Mouse (Mus musculus): ENCODE results near the gene Ywhah. TPM values are rescaled to one million over a fixed set of nuclear protein-coding genes. Genes with fewer than 3 reads are reported as not detected.
A peak's percentile ranks its signal among the peaks of the same experiment; 100 is the strongest.
"Not testable (repeated sequence)": the region's sequence is repeated elsewhere in the genome, so short reads cannot be mapped to it uniquely, and the experiment has no call there.

Gene Ywhah
- polyA plus RNA-seq, 1 experiment from 2014 or later: 201 TPM

DNA sequence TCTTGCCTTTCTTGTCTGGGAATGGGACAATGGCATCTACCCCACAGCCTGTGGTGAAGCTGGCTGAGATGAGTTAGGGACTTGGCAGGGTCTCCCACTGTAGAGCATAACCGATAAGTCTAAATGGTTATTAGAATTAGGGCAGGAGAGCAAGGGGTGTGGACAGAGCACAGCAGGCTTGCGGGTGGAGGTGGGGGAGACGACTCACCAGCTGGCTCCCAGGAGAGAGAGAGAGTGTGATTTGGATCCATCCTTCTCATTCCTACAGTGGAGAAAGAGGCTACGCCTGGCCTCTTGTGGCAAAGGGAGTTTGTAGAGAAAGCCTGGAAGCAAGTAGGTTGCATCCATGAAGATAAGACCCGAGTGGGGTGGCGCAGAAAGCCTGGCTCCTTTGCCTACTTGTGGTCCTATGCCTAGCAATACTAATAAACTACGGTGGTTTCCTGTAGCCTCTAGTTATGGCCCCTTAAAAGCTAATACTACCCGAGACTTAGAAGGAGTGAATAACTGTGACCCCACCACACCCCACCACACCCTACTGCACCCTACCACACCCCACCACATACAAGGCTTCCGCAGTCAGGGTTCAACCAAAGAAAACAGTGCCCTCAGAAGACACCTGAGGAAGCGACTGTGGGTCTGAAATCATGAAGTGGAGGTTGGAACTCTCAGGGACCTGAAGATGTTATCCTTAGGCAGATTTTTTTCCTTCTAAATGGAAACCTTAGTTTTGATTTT, 13.6 kb downstream of the Ywhah start:
- peaks cover 22% of the 10 kb centered on the region for H3K36me3 ChIP-seq (replicated peaks)
- peak overlapping the region; percentile 58 for H3K4me2 ChIP-seq
- no peak overlapping the region for H3K9ac ChIP-seq
- no peaks in the 10 kb centered on the region for H3K27me3 ChIP-seq
- peak; percentile 49; the same call in 1 of the 2 replicates for ATAC-seq (ENCODE audit: insufficient read depth)
- peaks cover 39% of the 10 kb centered on the region for H3K4me1 ChIP-seq (replicated peaks)
- peak overlapping the region; percentile 24 for H3K4me3 ChIP-seq (replicated peaks)
- no peaks in the 10 kb centered on the region for H3K9me3 ChIP-seq (replicated peaks)
- WGBS (ENCODE audit: insufficient replicate concordance): 46% methylated on average over 10 of the region's 10 CpGs
- peak overlapping the region; percentile 72 for H3K27ac ChIP-seq (replicated peaks)

DNA sequence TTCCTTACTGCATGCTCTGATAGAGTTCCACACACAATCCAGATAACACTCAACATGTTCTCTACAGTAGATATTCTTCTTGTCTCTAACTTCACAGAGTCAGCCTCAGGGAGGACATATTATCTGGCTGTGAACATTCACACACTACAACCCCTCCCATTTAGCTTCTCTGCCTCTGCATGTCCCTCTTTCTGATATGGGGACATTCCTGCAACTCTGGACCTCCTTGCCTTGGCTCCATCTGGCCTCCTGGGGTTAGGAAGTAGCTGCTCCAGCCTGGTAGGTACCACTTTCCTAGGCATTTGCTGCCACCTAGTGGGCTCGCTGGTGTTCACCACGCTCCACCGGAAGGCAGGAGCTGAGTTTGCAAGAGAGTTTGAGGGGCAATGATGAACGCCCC, 14.5 kb downstream of the Ywhah start:
- peak overlapping the region; percentile 72 for H3K27ac ChIP-seq (replicated peaks)

DNA sequence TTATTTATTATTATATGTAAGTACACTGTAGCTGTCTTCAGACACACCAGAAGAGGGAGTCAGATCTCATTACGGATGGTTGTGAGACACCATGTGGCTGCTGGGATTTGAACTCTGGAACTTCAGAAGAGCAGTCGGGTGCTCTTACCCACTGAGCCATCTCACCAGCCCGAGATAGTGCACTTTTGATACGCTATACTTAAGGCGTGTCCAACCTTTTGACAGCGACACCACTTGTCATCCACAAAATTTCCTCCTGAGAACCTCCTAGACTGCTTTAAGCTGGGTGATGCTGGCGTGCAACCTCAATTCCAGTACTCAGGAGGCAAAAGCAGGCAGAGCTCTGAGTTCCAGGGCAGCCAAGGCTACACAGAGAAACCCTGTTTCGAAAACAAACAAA, 15.0 kb downstream of the Ywhah start:
- H3K9ac ChIP-seq; H3K36me3 ChIP-seq (replicated peaks); H3K27me3 ChIP-seq; H3K9me3 ChIP-seq (replicated peaks); H3K4me3 ChIP-seq (replicated peaks): not testable (repeated sequence)
- ATAC-seq (ENCODE audit: insufficient read depth): peak; percentile 25; the same call in 1 of the 2 replicates
- H3K4me1 ChIP-seq (replicated peaks): peaks cover 39% of the 10 kb centered on the region
- peak overlapping the region; percentile 38 for H3K4me2 ChIP-seq
- 30% methylated on average over 8 of the region's 8 CpGs for WGBS (ENCODE audit: insufficient replicate concordance)
- peak overlapping the region; percentile 72; the same call in 1 of the 2 replicates for H3K27ac ChIP-seq (replicated peaks)

More for the DNA sequence above, 14.5 kb downstream of the Ywhah start:
- H3K9me3 ChIP-seq (replicated peaks): no peaks in the 10 kb centered on the region
- ATAC-seq (ENCODE audit: insufficient read depth): peak; percentile 90
- H3K36me3 ChIP-seq (replicated peaks): peaks cover 15% of the 10 kb centered on the region
- peak overlapping the region; percentile 38 for H3K4me2 ChIP-seq
- peaks cover 39% of the 10 kb centered on the region for H3K4me1 ChIP-seq (replicated peaks)
- WGBS (ENCODE audit: insufficient replicate concordance): under 1% methylated on average over 4 of the region's 4 CpGs
- no peak overlapping the region for H3K9ac ChIP-seq
- no peaks in the 10 kb centered on the region for H3K27me3 ChIP-seq
- no peak overlapping the region for H3K4me3 ChIP-seq (replicated peaks)

DNA sequence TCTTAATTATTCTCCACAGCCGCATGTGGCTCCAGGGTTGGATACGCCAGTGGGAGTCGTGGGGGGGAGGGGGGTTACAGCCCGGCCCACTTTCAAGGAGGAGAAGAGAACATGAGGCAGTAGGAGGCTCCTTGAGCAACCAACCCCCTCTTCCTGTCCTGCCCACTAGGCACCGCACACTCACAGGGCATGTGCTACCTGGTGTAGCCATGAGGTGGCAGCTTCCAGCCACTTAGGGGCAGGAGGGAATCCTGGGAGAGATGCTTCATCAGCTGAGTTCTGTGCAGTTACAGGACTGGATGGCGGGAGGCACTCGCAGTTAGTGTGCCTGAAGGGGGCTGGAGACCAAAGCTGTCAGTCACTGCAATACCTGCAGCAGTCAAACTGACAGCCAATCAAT, 15.5 kb downstream of the Ywhah start:
- peak; percentile 20; the same call in 1 of the 2 replicates for ATAC-seq (ENCODE audit: insufficient read depth)
- Histone ChIP-seq H3K4me2 (peak overlapping the region; percentile 38; the same call in 1 of the 2 replicates), H3K9ac (no peak overlapping the region), H3K9me3 (replicated peaks) (no peaks in the 10 kb centered on the region), H3K4me3 (replicated peaks) (no peak overlapping the region), H3K27me3 (no peaks in the 10 kb centered on the region), H3K4me1 (replicated peaks) (peaks cover 39% of the 10 kb centered on the region), H3K36me3 (replicated peaks) (peaks cover 5% of the 10 kb centered on the region), H3K27ac (replicated peaks) (peak overlapping the region; percentile 55; the same call in 1 of the 2 replicates)
- 31% methylated on average over 7 of the region's 7 CpGs for WGBS (ENCODE audit: insufficient replicate concordance)

DNA sequence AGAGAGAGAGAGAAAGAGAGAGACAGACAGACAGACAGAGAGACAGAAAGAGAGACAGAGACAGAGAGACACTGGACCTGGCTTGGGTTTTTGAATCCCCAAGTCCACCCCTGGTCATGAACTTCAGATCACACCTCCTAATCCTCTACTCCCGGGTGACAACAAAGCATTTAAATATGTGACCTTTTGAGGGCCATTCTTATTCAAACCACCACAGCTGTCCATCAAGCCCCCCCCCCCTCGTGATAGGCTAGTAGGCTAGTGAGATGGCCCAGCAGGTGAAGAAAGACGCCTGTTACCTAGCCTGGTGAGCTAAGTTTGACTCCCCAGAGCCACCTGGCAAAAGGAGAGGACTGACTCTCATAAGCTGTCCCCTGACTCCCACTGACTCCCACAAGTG, 16.3 kb downstream of the Ywhah start:
- H3K27me3 ChIP-seq: no peaks in the 10 kb centered on the region
- H3K4me3 ChIP-seq (replicated peaks): no peak overlapping the region
- peaks cover 42% of the 10 kb centered on the region for H3K4me1 ChIP-seq (replicated peaks)
- no peak overlapping the region for H3K4me2 ChIP-seq
- H3K27ac ChIP-seq (replicated peaks): no peak overlapping the region
- no peaks in the 10 kb centered on the region for H3K36me3 ChIP-seq (replicated peaks)
- no peaks in the 10 kb centered on the region for H3K9me3 ChIP-seq (replicated peaks)
- no peak for ATAC-seq (ENCODE audit: insufficient read depth)
- H3K9ac ChIP-seq: no peak overlapping the region
- WGBS (ENCODE audit: insufficient replicate concordance): 25% methylated on average over 3 of the region's 3 CpGs

DNA sequence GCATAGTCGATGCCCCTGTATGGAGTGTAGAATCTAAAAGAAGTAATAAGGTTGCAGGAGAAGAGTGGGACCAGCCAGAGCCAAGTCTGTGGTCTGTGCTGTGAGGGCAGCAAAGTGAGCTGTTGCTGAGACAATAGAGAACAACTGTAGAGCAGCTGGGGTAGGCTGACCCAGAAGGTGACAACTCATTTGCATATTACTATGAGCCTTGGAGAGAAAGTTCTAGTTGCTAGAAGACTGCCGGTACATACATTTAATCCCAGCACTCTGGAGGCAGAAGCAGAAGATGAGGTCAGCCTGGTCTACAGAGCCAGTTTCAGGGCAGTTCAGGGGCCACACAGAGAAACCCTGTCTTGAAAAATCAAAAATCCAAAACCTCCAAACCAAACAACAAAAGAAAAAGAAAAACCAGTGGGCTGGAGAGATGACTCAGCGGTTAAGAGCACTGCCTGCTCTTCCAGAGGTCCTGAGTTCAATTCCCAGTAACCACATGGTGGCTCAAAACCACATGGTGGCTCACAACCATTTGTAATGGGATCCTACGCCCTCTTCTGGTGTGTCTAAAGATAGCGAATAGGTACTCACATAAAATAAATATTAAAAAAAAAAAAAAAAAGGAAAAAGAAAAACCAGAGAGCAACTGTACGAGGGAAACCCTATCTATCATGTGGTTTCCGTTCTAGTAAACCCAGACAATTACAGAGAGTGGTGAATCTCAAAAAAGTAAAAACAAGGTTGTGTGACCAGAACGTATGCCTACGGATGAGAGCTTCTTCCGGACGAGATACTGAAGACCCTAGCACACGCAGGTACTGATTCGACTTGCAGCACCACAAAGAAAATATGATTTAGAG, 20.3 kb downstream of the Ywhah start:
- 29% methylated on average over 13 of the region's 13 CpGs for WGBS (ENCODE audit: insufficient replicate concordance)
- ATAC-seq (ENCODE audit: insufficient read depth): no peak
- no peaks in the 10 kb centered on the region for H3K9me3 ChIP-seq (replicated peaks)
- H3K27ac ChIP-seq (replicated peaks): no peak overlapping the region
- H3K4me2 ChIP-seq: peak overlapping the region; percentile 44
- peaks cover 10% of the 10 kb centered on the region for H3K4me1 ChIP-seq (replicated peaks)
- no peak overlapping the region for H3K9ac ChIP-seq
- no peak overlapping the region for H3K4me3 ChIP-seq (replicated peaks)
- peaks cover 10% of the 10 kb centered on the region; the same call in 1 of the 2 replicates for H3K27me3 ChIP-seq
- no peaks in the 10 kb centered on the region for H3K36me3 ChIP-seq (replicated peaks)

DNA sequence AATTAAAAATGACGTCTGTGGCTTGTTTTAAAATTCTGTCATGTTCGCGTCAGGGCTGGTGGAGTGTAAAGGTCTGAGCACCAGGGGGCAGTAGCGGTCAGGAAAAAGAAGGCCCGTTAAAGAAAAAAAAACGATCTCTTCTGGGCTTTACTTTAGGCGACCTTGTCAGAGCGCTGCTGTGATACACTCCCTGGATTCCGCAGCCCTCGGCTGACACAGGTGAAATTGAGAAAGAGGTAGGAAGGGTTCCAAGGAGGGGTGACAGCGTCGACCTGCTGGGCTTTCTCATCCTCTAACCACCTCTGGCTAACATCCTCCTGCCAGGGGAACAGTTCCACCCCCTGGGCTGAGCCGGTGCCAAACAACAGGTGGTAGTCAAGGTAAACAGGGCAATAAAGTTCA, 20.9 kb downstream of the Ywhah start:
- Histone ChIP-seq H3K27me3 (peaks cover 10% of the 10 kb centered on the region; the same call in 1 of the 2 replicates), H3K27ac (replicated peaks) (no peak overlapping the region), H3K9me3 (replicated peaks) (no peaks in the 10 kb centered on the region), H3K4me3 (replicated peaks) (no peak overlapping the region), H3K4me1 (replicated peaks) (peaks cover 4% of the 10 kb centered on the region), H3K4me2 (peak overlapping the region; percentile 44), H3K36me3 (replicated peaks) (no peaks in the 10 kb centered on the region), H3K9ac (no peak overlapping the region)
- ATAC-seq (ENCODE audit: insufficient read depth): no peak
- 3% methylated on average over 13 of the region's 13 CpGs for WGBS (ENCODE audit: insufficient replicate concordance)

DNA sequence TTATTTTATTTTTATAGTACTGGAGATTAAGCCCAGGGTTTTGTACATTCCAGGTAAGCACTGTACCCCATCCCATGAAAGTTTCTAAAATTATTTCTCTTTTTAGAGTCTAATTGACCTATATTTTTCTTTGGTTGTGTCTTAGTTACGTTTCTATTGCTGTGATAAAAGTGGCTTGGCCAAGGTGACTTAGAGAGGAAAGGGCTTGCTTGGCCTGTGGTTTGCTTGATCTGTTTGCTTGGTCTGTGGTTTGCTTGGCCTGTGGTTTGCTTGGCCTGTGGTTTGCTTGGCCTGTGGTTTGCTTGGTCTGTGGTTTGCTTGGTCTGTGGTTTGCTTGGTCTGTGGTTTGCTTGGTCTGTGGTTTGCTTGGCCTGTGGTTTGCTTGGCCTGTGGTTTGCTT, 22.1 kb downstream of the Ywhah start:
- H3K9ac ChIP-seq; H3K9me3 ChIP-seq (replicated peaks); H3K27ac ChIP-seq (replicated peaks); ATAC-seq (ENCODE audit: insufficient read depth); H3K36me3 ChIP-seq (replicated peaks); H3K4me3 ChIP-seq (replicated peaks); H3K4me1 ChIP-seq (replicated peaks); H3K4me2 ChIP-seq: not testable (repeated sequence)
- peaks cover 13% of the 10 kb centered on the region; the same call in 1 of the 2 replicates for H3K27me3 ChIP-seq
- WGBS (ENCODE audit: insufficient replicate concordance): 3% methylated on average over 1 of the region's 1 CpGs

DNA sequence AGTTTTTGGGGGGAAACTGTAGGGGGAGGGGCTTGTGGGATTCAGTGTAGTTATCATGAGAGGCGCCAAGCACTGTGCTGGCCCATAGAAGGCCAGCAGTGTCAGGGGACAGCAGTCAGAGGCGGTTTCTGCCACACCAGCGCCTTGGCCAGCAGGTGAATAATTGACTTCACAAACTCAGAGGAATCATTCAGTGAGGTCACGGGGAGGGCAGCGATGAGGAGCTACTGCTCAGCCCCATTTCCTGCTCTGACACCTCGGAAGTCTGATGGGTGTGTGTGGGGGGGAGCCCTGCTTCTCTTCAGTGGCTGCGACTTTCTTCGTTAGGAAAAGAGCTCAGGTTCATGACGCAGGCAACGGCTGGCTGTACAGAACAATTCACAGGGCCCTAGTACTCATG, 24.8 kb downstream of the Ywhah start:
- peaks cover 4% of the 10 kb centered on the region; the same call in 1 of the 2 replicates for H3K4me1 ChIP-seq (replicated peaks)
- no peaks in the 10 kb centered on the region for H3K9me3 ChIP-seq (replicated peaks)
- peaks cover 13% of the 10 kb centered on the region; the same call in 1 of the 2 replicates for H3K27me3 ChIP-seq
- H3K27ac ChIP-seq (replicated peaks): no peak overlapping the region
- H3K9ac ChIP-seq: no peak overlapping the region
- no peaks in the 10 kb centered on the region for H3K36me3 ChIP-seq (replicated peaks)
- WGBS (ENCODE audit: insufficient replicate concordance): 49% methylated on average over 10 of the region's 10 CpGs
- no peak overlapping the region for H3K4me3 ChIP-seq (replicated peaks)
- no peak for ATAC-seq (ENCODE audit: insufficient read depth)
- no peak overlapping the region for H3K4me2 ChIP-seq

DNA sequence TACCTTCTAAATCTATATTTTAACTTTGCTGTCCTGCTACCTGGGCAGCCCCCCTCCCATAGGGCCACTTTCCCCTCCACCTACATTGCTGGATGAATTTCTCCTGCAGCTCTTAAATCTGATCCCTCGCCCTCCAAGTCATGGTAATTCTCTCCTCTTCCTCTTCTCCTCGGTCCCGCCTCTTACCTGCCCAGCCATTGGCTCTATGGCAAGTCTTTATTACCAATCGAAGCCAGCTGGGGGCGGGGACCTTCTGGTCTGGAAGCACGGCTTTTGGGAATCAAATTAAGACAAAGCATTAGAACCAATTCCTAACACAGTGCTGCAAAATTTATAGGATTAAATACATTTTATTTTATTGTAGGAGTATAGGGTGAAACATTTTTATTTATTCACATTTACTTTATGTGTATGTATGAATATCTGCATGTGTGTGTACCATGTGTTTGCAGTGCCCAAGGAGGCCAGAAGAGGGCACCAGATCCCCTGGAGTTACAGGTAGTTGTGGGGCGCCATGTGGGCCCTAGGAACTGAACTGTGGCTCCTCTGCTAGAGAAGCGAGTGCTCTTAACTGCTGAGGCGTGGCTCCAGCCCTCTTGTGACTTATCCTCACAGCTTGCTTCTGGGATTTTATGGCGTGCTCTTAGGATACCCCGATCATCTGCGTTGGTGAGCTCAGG, 26.2 kb downstream of the Ywhah start:
- Histone ChIP-seq H3K4me2 (no peak overlapping the region), H3K4me3 (replicated peaks) (no peak overlapping the region), H3K27ac (replicated peaks) (no peak overlapping the region), H3K27me3 (peaks cover 13% of the 10 kb centered on the region; the same call in 1 of the 2 replicates), H3K4me1 (replicated peaks) (0 out of 2 replicates have a peak, but pooled peaks cover under 1% of the 10 kb centered on the region), H3K36me3 (replicated peaks) (no peaks in the 10 kb centered on the region), H3K9ac (no peak overlapping the region), H3K9me3 (replicated peaks) (no peaks in the 10 kb centered on the region)
- 75% methylated on average over 12 of the region's 12 CpGs for WGBS (ENCODE audit: insufficient replicate concordance)
- no peak for ATAC-seq (ENCODE audit: insufficient read depth)
